Mouse (Mus musculus) embryo, embryonic 9.5 days (tissue): Measurements from ENCODE around the gene Ahnak.

Experiments used
- DNase-seq: peaks from one replicate; pipeline ENCODE4 v3.0.0-alpha.2; 2017; ENCODE audit errors: extremely low spot score

Gene Ahnak

DNA sequence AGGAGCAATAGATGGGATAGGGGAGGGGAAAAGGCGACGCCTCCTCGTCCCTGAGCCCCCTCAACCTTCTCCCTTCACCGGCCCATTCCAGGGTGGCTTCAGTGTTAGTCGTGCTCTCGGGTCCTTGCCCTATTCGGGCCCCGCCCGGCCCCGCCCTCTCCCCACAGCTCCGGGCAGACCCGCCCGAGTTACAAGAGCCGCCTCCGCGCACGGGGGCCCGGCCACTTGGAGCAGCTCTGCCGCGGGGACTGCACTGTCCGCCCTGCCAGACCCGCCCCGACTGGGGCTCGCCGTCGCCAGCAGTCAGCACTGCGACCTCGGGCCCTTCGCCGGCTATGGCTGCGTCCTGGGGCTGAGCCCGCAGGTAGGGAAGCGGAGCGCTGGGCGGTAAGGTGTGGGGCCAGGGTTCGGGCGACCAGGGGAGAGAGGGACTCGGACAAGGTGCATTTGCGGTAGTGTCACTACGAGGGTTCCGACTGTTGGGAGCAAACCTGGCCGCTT is at the start of gene Ahnak:
Gene Ahnak (plus strand): TSS at position 219 of the 501 bp plus-strand sequence.
- DNase-seq: peak; percentile 68

DNA sequence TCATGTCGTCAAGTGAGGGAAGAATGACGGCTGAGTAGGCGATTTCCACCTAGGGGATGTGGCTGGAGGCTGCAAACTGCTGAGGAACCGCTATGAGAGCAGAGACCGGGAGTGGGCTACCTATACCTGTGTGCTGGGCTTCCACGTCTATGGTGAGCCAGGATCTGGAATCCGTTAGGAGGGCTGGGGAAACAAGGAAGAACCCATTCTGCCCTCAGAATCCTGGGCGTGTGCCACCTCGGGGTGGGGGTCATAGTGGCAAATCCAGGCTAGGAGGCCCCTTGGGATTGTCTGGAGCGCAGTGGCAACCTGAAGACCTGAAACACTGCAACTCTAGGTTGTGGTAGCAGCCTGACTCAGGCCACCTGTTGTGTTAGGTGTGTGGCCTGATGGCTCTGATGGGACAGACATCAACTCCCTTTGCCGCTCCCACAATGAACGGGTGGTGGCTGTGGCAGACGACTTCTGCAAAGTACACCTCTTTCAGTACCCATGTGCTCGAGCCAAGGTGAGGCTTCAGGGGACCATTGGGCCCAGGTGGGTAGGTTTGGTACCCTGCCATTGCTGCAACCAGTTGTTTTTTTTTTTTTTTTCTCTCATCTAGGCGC is 48.5 kb upstream of the Ahnak start:
- DNase-seq: no peak

DNA sequence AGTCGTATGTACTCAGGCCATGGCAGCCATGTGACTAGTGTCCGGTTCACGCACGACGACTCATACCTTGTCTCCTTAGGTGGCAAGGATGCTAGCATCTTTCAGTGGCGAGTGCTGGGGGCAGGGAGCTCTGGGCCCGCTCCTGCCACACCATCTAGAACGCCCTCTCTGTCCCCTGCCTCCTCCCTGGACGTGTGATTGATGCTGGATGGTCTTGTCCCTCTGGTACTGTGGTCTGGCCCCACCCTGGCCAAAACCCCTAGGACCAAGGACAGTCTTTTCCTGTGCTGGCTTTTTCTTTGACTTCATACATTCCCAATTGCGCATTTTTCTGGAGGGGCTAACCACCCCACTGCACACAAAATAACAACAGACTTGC is 48.0 kb upstream of the Ahnak start:
- no peak for DNase-seq

DNA sequence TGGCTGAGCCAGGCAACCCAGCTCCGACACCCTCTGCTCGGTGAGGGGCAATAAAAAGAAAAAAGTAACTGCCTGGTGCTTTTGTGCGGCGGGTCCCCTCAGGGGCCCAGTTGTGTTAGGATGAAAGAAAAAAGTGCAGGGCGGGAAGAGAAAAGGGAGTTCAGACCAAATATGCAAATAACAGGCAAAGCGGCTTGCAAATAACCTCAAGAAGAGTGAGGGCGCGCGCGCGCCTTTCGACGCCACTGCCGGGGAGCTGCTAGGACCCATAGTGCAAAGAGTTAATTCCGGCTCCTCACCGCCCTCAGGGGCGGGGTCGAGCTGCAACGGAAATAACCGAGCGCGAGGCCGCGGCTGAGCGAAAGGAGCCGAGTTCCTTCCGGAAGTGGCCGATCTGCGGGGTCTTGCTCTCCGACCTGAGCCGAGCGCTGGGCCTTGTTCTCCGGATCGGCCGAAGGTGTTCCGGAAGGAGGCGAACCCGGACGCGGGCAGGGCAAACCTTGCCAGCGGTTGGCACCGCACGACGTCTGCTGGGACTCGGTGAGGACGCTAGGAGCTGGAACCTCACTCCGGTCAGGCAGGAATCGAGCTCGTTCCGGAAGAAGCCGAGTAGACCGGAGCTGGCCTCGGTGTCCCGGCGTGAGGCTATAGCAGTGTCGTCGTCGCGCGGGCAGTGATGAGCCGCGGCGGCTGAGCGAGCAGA is 47.4 kb upstream of the Ahnak start, which contains the start of gene Mta2:
Gene Mta2 (plus strand): TSS at position 361 of the 703 bp plus-strand sequence.
- peak; percentile 98 for DNase-seq

DNA sequence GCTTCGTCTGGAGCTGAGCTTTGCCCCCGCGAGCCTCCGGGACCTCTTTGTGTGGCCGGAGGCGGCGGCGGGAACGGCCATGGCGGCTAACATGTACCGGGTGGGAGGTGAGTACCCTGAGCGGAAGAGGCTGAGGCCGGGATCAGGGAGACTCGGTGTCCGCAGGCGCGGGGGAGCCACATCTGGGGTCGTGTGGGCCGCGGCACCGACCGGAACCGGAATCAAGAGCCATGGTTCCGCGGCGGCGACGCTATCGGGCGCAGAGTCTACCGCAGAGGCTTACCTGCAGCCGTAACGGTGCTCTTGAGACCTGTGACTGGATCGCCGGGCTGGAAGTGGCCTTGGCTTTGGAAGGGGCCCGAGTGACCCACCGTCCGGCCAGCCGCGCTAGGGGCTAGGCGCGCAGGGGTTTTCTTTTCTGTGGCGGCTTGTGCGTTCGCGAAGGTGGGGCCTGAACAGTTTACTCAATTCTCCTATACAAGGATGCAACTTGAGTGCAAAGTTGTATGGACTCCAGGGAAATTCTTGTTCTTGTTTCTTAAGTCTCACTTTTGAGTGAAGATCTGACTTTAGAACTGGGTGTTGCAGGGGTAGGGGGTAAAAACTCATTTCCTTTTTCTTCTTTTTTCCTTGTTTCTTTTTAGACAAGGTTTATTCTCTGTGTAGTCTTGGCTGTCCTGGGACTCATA is 46.7 kb upstream of the Ahnak start:
- no peak for DNase-seq

DNA sequence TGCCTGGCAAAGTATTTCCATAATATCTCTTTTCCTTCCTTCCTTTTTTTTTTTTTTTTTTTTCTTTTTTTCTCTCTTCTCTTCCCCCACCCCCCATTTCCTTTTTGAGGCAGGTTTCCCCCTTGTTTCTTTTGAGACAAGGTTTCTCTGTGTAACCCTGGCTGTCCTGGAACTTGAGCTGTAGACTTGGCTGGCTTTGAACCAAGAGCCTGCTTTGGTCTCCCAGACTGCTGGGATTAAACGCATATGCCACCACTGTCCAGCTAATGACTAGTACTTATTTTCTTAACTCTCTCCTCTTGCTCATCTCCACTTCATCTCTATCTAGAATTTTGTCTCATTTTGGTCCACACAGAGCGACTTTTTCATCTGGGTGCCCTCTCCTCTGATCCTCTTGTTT is 46.0 kb upstream of the Ahnak start:
- DNase-seq: no peak

DNA sequence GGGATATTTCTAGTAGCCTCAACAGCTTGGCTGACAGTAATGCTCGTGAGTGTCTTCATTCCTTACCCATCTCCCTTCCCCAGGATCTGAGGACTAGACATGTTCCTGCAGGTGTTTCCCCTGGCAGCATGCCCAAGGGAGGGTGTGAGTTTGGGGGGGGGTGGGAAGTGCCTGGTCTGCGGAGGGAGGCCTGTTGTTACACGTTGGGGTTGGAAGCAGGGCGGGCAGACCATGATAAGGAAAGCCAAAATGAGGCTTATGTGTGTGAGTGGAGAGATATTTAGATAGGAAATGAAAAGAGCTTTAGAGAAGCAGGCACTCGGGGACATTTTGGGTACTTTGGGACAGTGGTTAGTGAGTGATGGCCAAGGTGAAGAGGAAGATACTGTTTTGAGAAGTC is 45.0 kb upstream of the Ahnak start:
- DNase-seq: no peak

DNA sequence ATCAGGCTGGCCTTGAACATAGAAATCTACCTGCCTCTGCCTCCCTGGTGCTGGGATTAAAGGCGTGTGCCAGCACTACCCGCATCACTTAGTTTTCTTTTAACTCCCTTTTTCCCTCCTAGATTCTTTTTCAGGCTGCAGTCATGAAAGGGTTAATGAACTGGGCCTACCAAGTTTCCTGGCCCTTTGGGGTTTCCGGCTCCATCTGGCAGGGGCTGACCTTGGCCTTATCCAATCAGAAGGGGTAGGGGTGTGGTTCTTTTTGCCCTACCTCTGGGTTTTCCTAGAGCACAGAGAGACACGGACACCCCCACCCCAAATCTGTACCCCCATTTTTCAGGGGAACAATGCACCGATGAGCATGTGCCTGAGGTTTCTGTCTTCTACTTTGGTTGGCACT is 44.3 kb upstream of the Ahnak start:
- DNase-seq: peak; percentile 53

DNA sequence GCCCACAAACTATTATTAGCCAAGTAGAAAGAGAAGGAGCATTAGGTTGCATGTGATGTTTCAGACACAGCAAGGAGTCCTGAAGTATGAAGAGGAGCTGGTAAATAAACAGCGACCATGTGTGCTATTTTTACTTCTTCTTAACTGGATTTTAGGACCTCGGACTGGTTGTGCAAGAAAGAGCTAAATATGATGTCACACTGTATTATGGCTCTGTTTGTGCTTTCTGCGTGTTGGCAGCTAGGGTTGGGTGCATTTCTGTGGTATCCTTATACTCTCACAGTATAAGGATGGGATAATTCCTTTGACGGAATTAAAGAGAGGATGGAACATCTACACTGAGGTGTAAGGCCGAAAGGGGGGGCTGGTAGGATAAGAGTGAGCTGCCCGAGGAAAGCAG is 43.8 kb upstream of the Ahnak start:
- no peak for DNase-seq

DNA sequence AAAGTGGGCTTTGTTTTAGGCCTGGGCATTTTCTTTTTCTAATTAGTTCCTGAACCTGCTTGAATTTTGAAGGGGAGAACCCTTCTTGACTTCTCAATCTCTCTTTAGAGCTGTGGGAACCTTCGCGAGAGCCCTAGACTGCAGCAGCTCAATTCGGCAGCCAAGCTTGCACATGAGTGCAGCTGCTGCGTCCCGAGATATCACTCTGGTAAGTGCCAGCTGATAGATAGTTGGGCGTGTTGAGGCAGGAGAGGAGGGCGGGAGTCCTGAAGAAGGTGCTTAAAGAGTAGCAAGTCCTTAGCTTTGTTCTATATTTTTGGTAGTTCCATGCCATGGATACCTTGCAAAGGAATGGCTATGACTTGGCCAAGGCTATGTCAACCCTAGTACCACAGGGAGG is 42.2 kb upstream of the Ahnak start:
- DNase-seq: no peak

DNA sequence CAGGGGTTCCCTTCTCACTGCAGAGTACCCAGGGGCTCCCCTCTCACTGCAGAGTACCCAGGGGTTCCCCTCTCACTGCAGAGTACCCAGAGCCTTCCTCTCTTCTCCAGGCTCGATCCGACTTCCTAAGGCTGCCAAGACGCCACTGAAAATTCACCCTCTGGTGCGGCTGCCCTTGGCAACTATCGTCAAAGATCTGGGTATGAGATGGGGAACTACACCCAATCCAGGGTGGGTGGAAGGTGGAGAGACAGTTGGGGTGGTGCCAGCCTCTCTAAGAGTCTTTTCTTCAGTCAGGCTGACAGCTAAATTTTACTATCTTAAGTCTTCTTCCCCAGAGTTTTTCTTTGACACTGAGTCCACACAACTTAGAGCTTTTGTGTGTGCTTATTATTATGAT is 38.9 kb upstream of the Ahnak start:
- no peak for DNase-seq

DNA sequence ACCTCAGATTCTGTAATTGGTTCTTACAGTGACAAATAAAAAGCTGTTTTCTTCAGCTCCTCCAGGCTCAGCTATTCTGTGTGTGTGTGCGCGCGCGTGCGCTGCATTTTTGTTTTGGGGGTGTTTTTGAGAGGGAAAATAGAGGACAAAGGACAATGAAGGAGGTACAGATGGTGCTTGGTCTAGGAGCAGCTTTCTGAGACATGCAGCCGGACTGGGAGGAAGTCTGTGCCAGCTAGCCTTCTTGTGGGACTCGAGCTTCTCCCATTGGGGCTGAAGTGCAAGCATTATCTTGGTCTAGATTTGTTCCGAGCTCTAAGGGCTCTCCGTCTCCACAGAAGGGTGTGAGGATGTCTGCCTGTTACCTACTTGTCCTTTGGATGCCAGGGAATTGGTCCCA is 36.8 kb upstream of the Ahnak start:
- DNase-seq: no peak

DNA sequence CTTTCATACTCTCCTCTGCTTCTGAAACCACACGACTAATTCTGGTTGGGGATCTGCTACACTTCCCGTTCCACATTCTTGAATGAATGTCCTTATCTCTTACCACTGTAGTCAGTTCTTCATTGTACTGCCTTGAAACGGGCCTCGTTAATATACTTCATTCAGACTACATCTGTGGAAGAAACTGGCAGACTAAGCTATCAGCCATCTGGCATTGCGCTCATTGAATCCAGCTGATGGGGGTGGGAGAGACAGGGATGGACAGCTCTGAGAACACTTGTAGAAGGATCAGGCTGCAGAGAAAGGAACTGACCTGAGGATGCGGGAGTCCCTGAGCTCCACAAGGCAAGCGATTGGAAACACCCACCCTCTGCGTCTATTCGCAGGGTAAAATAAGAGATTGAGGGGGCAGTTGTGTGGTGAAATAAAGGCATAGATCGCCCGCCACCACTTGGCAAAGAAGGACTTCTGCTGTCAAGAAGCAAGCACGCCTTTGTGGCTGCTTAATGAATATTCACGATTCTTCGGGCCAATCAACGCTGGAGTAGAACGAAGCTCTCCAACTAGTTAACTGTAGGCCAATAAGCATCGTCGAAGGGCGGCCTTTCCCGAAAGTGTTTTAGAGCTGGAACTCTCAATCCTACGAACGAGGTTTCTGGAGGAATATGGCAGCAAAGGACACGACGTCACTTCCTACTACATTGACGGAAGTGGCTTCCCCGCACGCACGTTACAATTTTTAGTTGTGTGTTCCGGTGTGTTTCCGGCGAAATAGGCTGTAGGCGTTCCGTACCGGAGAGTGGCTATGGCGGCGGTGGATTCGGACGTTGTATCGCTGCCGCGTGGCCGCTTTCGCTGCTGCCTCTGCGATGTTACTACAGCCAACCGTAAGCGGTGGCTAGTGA is 35.7 kb upstream of the Ahnak start, which contains the start of gene Tut1:
Gene Tut1 (plus strand): TSS at position 713 of the 905 bp plus-strand sequence.
- DNase-seq: peak; percentile 93

DNA sequence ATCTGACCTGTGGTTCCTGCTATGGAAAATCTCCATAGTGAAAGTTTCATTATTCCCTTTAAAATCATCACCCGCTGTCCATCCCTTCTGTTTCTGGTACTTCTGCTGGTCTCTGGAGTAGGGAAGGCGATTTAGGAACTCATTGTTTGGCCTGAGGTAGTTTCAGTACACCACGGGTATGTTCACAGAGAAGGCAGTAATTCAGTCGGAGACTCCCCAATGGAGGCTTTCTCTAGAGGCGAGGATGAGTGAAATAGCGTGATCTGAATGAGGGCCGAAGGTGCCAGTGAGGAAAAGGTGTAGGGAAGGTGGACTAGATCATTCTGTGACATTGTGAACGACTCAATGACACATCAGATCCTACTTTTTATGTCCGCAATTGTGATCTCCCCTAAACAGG is 34.9 kb upstream of the Ahnak start:
- no peak for DNase-seq

DNA sequence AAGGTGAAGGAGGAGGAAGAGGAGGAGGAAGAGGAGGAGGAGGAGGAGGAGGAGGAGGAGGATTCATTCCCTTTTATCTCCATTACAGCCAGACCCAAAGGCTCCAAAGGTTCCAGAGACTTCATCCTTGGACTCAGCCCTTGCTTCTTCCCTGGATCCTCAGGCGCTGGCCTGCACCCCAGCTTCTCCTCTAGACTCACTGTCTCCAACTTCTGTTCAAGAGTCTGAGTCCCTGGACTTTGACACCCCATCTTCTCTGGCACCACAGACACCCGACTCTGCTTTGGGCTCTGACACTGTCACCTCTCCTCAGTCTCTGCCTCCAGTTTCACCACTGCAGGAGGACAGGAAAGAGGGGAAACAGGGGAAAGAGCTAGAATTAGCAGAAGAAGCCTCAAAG is 26.8 kb upstream of the Ahnak start:
- no peak for DNase-seq

DNA sequence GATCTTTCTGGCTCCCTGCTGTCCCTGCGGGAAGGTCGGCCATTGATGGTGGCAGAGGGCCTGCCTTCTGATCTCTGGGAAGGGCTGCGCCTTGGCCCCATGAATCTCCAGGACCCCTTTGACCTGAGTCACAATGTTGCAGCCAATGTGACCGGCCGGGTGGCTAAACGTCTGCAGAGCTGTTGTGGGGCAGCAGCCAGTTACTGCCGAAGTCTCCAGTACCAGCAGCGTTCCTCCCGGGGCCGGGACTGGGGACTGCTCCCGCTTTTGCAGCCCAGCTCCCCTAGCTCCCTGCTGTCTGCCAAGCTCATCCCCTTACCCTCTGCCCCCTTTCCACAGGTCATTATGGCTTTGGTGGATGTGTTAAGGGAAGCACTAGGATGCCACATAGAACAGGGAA is 24.0 kb upstream of the Ahnak start:
- no peak for DNase-seq

DNA sequence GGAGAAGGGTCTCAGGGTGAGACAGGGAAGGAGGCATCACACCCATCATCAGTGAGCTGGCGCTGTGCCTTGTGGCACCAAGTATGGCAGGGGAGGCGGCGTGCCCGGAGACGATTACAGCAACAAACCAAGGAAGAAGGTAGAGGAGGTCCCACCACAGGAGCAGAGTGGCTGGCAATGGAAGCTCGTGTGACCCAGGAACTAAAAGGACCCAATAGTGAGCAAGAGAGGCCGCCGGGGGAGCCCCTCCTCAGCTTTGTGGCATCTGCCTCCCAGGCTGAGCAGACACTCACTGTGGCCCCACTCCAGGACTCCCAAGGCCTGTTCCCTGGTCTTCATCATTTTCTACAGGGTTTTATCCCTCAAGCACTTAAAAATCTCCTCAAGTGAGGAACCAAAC is 23.3 kb upstream of the Ahnak start:
- DNase-seq: no peak

DNA sequence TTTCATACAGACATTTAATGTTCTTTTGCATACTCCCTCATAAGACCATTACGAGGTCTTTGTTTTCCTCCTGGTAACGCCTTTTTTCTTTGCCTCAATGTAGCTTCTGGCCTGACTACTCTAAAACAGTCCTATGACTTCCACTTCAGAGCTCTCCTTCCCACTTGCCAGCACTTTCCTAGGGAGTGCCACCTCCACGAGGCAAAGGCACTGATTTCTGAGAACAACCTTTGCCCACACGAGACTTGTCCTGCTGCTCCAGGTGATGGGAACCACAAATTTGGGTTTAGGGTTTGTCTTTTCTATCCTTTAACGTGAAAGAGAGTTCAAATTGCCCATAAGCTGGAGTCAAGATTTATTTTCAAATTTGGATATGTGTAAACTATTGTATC is 22.9 kb upstream of the Ahnak start:
- no peak for DNase-seq

DNA sequence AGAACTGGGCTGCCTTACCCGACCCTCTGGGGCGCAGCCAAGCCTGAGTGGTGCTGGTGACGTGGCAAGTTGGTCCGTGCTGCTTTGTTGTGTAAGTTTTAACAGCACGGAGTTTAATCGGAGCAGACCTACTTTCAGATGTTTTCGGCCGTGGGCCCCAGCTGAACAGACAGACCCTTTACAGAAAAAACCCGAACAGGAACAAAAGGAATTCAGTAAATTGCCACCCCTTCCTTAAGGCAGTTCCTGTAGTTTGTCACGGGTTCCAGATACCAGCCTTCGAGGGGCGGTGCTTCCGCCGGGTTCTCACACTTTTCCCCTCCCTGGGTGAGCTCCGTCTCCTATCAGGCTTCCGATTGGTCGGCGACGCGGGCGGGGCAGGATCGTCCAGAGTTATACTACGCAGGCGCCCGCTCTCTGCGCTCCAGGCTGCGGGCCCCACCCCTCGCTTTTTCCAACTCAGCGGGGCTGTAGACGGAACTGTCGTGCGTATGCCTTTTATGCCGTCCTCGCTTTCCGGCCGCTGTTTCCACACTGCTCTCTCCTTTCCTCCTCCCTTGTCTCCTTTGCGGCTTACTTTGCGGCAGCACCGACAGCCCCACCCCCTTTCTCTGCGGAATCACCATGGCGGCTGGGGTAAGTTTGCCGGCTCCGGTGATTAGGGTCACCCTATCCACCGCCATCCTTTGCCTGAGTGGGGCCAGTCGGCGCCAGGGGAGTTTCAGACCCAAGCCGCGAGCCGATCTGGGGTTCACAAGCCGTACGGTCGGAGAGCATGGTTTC is 22.3 kb upstream of the Ahnak start, which contains the start of gene Eef1g:
Gene Eef1g (plus strand): TSS at position 452 of the 783 bp plus-strand sequence.
- peak; percentile 98 for DNase-seq

DNA sequence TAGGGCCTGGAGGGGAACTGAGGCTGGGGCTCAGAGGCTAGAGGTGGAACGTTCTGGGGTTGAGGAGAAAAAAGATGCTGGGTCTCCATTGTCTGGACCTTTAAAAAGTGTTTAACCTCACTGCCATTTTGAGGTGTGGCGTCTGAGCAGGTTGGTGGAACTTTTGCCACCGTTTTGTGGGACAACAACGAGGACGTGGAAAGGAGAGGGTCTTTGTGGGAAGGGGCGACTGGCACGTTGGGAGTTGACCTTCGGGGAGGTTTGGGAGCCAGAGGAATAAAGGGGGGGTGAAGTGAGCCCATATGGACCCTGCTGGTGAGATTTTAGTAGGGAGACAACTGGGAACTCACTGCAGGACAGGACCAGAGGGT is 21.7 kb upstream of the Ahnak start:
- DNase-seq: no peak

DNA sequence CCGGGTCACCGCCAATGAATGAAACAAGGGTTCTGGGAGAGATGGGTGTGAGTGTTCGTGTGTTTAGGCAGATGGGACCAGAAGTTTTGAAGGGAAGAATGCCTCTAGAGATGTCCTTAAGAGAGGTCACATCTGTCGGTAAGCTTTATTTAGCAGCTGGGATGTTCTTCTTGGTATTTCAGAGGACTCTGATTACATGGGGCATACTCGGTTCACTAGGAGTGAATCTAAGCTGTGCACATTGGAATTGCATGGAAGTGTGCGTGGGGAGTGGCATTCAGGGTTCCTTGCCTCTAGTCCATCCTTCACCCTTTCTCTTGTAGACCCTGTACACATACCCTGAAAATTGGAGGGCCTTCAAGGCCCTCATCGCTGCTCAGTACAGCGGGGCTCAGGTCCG is 21.2 kb upstream of the Ahnak start:
- no peak for DNase-seq
